Mouse (Mus musculus) forebrain, embryonic 16.5 days (tissue): Measurements from ENCODE around the gene Gsdme. TPM values are rescaled to one million over a fixed set of nuclear protein-coding genes. Genes with fewer than 3 reads are reported as not detected.

Experiments
- polyA plus RNA-seq: library from polyadenylated mRNA; unstranded; fragments of >200 nt; fragmentation: Nextera tagmentation; extraction: Ambion mirVana; gene quantifications from 2 replicates; pipeline ENCODE4 v1.2.1, GENCODE M21; 2015

Gsdme gene
- polyA plus RNA-seq, 1 experiment from 2014 or later = 102 TPM

Other genes starting within 250 kb of the Gsdme start
- 77.5 and 84.3 TPM in 2 replicates for gene Mpp6, start 153.6 kb downstream of the Gsdme start, polyA plus RNA-seq
- 5.2 and 5.3 TPM in 2 replicates for gene Osbpl3, start 192.3 kb upstream of the Gsdme start, polyA plus RNA-seq